Mouse (Mus musculus) erythroid progenitor cell, adult 5-6 weeks (primary cell): ENCODE results near the gene Gpalpp1. TPM values are rescaled to one million over a fixed set of nuclear protein-coding genes. Genes with fewer than 3 reads are reported as not detected.

Experiments
- ATAC-seq: replicated peaks from 2 replicates; pipeline ENCODE4 v1.8.0; 2016; ENCODE audit warnings: moderate number of reproducible peaks, mild to moderate bottlenecking, moderate TSS enrichment, inconsistent platforms; ENCODE audit not compliant: poor library complexity, low FRiP score, severe bottlenecking
- total RNA-seq, 2 experiments: library from RNA; stranded (forward) in 1 of 2; stranded (reverse) in 1 of 2; fragments of 150-400 nt in 1 of 2; fragments of 186-747, 209-891 nt in 1 of 2; gene quantifications; 2 replicates each; pipeline versions ENCODE4 v1.2.3 to v1.2.4; 2015 to 2017; ENCODE audit warnings: low replicate concordance in 2 of 2

Gpalpp1 gene
- 7.6 and 8.0 TPM in 2 replicates for total RNA-seq (2015; ENCODE audit: low replicate concordance)
- 5.2 and 6.2 TPM in 2 replicates for total RNA-seq (2017; ENCODE audit: low replicate concordance)

- peak; percentile 93 for ATAC-seq
Observed at GRCm38 (mm10) chr14:76110396-76111221, at the start of gene Gpalpp1, which contains the start of gene Nufip1. Gene Gpalpp1, minus strand, starts transcription at chr14:76110760. Gene Nufip1, plus strand, starts transcription at chr14:76110891.

DNA sequence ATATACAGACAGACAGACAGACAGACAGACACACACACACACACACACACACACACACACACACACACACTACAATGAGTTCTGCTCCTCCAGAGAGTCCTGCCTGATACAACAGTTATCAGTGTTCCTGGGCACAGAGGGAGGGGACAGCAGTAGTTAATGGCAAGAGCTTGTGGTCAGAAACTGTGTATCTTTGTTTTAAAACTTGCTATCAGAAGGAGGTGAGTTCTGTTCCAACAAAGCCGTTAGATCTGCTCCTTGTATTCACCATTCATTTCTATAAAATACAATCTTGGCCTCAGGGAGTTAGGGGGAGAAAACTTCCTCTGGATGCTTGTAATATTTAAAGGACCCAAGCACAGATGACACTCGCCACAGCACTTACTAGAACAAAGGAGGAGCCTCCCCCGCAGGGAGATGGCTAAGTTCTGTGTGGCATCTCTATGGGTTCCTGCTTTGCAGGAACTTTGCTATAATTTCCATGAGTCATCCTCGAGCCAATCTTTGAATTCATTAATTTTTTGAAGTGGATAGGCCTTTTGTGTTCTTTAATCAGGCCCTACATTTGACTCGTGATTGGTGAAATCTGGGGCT is 47.7 kb upstream of the Gpalpp1 start:
- no peak for ATAC-seq

DNA sequence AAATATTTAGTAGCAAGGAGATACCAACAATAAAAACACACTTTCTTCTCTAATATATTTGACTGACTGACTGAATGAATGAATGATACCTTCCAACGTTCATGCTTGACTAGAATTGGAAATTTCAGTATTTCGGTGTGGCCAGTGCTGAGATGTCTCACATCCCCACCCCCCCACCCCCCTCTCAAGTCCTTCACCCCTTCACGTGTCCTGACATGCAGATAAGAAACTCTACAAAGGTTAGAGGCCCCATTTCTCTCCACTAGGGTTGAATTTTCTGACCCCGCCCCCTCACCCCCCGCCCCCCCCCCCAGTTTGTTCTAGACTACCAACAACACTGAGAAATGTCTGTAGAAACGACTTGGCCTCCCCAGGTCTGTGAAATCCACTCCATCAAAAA is 43.3 kb upstream of the Gpalpp1 start:
- no peak for ATAC-seq

DNA sequence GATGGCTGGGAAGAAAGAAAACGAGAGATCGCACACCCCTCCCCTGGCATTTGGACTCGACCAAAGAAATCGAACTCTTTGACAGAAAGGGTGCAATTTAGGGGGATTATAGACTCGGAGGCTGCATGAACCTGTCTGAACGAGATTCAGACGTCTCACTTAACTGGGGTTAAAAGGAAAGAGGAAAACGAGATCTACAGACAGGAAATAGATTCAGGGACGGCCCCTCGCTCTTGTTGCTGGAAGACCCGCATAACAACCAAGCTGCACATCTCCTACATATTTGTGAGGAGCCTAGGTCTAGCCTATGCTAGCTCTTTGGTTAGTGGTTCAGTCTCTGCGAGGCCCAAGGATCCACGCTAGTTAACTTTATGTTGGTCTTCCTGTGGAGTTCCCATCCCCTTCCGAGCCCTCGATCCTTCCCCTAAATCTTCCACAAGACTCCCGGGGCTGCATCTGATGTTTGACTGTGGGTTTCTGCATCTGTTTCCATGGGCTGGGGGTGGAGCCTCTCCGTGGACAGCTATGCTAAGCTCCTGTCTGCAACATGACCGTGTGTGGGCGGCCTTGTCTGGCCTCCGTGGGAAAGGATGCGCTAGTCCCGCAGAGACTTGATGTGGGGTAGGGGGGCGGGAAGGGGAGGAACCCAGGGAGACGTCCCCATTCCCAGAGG is 42.6 kb upstream of the Gpalpp1 start:
- ATAC-seq: no peak

- peak; percentile 92 for ATAC-seq
Observed at GRCm38 (mm10) chr14:76152162-76153002, 41.8 kb upstream of the Gpalpp1 start.

DNA sequence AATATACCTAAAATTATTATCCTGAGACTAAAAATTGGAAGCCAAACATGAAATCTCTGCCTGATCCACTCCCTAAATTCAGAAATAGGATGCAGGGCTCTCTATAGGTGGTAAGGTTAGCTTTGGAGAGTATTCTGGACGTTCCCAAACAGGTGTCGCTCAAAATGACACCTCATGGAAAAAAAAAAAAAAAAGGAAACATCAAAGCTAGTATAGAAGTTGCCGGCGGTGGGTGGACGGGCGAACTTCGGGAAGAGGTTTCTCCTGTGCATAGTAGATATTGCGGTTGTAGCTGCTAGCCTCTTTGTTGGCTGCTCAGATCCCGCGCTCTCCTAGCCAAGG is 41.2 kb upstream of the Gpalpp1 start:
- ATAC-seq: no peak

- no peak for ATAC-seq
Observed at GRCm38 (mm10) chr14:76151011-76151410, 40.5 kb upstream of the Gpalpp1 start.

- no peak for ATAC-seq
Observed at GRCm38 (mm10) chr14:76150499-76150898, 39.9 kb upstream of the Gpalpp1 start.

- no peak for ATAC-seq
Observed at GRCm38 (mm10) chr14:76149531-76150179, 39.1 kb upstream of the Gpalpp1 start.

DNA sequence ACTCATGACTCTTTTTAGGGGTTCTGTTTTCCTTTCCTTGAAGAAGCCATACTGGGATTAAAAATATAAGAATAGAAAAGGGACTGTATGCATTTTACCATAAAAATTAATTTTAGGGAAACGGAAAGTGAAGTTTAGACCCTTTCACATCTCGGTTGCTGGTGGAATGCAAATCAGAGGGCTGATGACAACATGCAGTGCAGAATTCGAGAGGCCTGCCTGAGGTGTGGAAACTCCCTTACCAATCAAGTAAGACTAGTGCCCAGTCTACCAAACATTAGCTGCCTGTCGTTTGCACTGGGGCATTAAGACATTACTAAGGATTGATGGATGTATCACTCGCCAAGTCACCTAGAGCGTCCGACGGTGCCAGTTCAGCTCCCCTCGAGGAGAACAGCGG is 37.7 kb upstream of the Gpalpp1 start:
- no peak for ATAC-seq

DNA sequence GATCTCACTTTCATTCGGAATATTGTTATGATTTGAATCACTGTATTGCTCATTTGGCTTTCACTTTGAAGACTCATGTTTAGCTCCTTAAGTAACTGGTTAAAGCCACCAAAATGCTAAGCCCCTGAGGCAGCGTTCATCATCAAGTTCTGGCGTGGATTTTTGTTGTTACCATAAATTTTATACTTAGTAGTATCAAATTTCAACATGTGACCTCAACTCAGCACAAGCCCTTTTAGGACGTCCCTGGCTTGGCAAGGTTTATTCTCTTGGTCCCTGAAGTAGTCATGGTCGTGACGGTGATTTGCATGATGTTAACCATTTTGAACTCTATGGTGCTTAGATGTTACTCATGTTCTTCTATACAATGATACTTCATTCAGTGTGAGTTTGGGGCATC is 36.5 kb upstream of the Gpalpp1 start:
- ATAC-seq: no peak

DNA sequence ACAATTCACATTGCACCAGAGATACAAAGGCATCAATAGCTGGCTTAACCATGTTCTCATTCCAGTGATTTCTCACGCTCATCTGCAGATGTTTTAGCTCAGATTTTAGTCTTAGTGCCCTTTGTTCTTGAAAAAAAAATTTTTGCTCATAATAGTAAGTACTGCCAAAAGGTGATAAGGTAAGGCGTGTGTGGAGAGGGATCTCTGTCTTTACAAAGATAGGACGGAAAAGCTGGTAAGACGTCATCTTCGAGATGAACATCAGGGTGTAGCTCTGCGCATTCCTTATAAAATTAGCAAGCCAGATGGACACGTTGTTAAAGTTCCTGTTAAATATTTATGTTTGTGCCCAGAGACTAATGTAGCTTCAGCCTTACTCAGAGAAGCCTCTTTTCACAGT is 35.3 kb upstream of the Gpalpp1 start:
- no peak for ATAC-seq

GRCm38 (mm10) chr14:76145248-76145647 is 34.7 kb upstream of the Gpalpp1 start:
- no peak for ATAC-seq

DNA sequence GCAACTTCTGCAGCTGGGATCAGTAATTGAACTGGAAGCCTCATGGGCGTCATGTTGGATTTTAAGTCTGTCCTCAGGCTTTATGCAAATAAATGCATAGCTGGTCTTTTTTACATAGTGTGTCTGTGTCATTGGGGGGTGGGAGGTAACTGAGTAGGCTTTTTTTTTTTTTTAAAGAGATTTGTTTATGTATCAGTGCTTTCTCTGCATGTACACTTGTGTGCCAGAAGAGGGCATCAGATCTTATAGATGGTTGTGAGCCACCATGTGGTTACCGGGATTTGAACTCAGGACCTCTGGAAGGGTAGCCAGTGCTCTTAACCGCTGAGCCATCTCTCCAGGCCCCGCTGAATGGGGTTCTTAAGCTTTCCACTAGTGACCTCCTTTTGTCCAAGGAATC is 24.4 kb upstream of the Gpalpp1 start:
- no peak for ATAC-seq

- ATAC-seq: no peak
Observed at GRCm38 (mm10) chr14:76128174-76128573, 17.6 kb upstream of the Gpalpp1 start.

DNA sequence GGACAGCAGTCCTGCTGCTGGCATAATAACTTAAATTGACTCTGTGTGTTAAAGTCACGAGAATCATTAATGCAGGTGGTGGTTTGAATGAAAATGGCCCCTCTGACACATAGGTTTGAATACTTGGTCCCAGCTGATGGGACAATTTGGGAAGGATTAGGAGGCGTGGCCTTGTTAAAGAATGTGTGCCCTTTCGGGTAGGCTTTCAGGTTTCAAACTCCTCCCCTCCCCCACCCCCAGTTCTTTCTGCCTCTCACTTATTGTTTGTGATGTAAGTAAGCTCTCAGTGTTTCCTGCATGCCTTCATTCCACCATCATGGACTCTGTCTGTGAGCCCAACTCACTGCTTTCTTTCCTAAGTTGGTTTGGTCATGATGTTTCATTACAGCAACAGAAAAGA is 16.8 kb upstream of the Gpalpp1 start:
- ATAC-seq: no peak

GRCm38 (mm10) chr14:76122663-76123058 is 12.1 kb upstream of the Gpalpp1 start:
- ATAC-seq: no peak

DNA sequence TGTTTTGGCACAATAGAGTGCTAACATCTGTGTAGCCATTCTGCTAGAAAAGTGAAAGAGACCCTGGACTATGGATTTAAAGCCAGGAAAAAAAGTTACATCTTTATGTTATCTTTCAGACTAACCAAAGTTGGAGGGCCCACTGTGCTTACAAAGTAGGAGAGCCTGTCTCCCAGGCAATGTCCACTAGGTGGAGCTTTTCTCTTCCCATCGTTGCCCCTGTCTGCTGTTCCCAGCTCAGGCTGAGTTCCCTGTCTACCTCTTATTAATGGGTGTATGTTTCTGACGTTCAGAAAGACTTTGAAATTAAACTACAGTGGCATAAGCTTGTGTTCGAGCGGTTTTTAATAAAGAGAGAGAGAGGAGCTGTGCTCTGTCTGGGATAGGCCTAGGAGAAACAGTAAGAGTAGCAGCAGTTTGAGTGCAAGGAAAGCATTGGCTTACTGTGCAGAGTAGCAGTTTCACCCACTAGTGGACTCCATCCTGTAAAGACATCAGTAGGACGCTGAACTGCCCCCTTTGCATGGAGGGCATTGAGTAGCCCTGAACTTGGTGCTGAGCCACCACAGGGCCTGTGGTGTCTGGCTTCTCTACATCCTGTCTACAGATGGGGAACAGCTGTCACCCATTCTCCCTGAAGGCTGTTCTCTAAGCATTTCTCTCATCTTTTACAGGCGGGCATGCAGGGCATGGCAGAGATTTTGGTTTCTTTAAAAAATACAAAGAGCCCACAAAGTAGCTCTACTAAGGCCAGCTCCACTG is 11.5 kb upstream of the Gpalpp1 start:
- ATAC-seq: peak; percentile 74

- ATAC-seq: no peak
Observed at GRCm38 (mm10) chr14:76120472-76120871, 9.9 kb upstream of the Gpalpp1 start.
